Mouse (Mus musculus) kidney, embryonic 16.5 days (tissue): ENCODE data around the gene Tmem51. TPM values are rescaled to one million over a fixed set of nuclear protein-coding genes. Genes with fewer than 3 reads are reported as not detected.

Experiments
- ATAC-seq: fragments of 200-750 bp; cut with Nextera tagmentation; 2 replicates; pipeline ENCODE4 v1.8.0; 2017; ENCODE audit warnings: moderate TSS enrichment; ENCODE audit not compliant: low FRiP score, low TSS enrichment
- H3K27ac ChIP-seq: fragments of 300-500 bp; sonication (generic); 2 replicates; pipeline ENCODE4 v1.5.1; 2014; ENCODE audit warnings: low read length
- H3K27me3 ChIP-seq: fragments of 300-500 bp; sonication (generic); 2 replicates; pipeline ENCODE4 v1.6.1; 2014; ENCODE audit warnings: low read length, control low read depth, mixed read lengths; ENCODE audit not compliant: insufficient read depth
- H3K36me3 ChIP-seq: fragments of 300-500 bp; sonication (generic); 2 replicates; pipeline ENCODE4 v1.6.1; 2014; ENCODE audit warnings: low read length, control low read depth, mixed read lengths; ENCODE audit not compliant: insufficient read depth
- H3K4me1 ChIP-seq: fragments of 300-500 bp; sonication (generic); 2 replicates; pipeline ENCODE4 v1.6.1; 2014; ENCODE audit warnings: low read length, control low read depth, mixed read lengths; ENCODE audit not compliant: insufficient read depth
- H3K4me2 ChIP-seq: fragments of 300-500 bp; sonication (generic); replicated peaks from 2 replicates; pipeline ENCODE4 v1.6.1; 2014; ENCODE audit warnings: low read depth, low read length
- H3K4me3 ChIP-seq: fragments of 300-500 bp; sonication (generic); 2 replicates; pipeline ENCODE4 v1.5.1; 2014; ENCODE audit warnings: mild to moderate bottlenecking, low read length
- H3K9ac ChIP-seq: fragments of 300-500 bp; sonication (generic); replicated peaks from 2 replicates; pipeline ENCODE4 v1.6.1; 2014; ENCODE audit warnings: low read length
- H3K9me3 ChIP-seq: fragments of 300-500 bp; sonication (generic); 2 replicates; pipeline ENCODE4 v1.6.1; 2016; ENCODE audit warnings: low read length, control low read depth
- WGBS: fragments of 180-500 bp; shearing (Covaris S2); extraction: QIAGEN DNeasy Blood & Tissue Kit; methylation state at CpG from one replicate; pipeline ENCODE4 v1.1.7; 2014; 5-methylcytosine and 5-hydroxymethylcytosine counted together
- polyA plus RNA-seq: library from polyadenylated mRNA; unstranded; fragments of >200 nt; fragmentation: Nextera tagmentation; extraction: Ambion mirVana; gene quantifications from 2 replicates; pipeline ENCODE4 v1.2.1, GENCODE M21; 2015

Tmem51 gene
- 41.6 and 42.7 TPM in 2 replicates for polyA plus RNA-seq

DNA sequence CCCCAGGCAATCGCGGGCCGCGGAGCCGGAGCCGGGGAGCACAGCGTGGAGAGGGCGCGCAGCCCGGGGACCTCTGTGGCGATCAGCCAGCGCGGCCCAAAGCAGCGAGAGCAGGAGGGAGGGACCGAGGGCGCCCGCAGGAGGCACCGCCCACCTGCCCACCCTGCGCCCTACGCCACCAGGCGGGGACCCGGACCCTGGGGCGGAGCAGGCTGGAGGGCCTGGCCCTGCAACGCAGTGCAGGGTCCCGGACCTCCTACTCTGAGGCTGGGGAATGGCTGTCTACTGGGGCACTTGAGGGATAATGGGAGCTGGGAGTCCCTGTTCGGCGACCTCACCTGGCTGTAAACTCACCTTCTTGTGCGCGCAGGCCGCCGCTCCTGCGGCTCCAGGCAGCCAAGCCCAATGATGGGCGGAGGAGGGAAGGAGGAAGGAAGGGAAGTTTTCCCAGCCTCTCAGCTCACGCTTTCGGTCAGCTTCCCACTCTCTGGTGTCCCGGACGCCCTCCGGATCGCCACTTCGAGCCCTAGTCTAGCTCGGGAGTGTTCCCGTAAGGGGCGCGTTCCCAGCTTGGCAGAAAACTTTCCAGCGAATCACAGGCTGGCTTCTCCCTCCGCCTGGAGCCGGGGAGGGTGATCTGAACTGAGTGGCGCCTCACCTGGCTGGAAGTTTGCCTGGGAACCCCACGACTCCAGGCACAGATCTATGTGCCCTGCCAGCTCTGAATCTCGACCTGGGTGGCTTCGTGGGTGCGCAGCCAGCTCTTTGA, at the start of gene Tmem51:
Tmem51 (minus strand) TSS at position 174 of the 769 bp plus-strand sequence.
- peak within 1 kb of the TSS; percentile 93 for H3K27ac ChIP-seq
- H3K9me3 ChIP-seq: no peaks in the 10 kb centered on the region
- WGBS: 0% methylated on average over 51 of the region's 52 CpGs
- ATAC-seq: peak; percentile 92
- peak within 1 kb of the TSS; percentile 96 for H3K4me2 ChIP-seq
- H3K9ac ChIP-seq: peak within 1 kb of the TSS; percentile 85
- H3K4me3 ChIP-seq: peak within 1 kb of the TSS; percentile 79
- H3K27me3 ChIP-seq: no peaks in the 10 kb centered on the region
- no peaks in the 10 kb centered on the region for H3K36me3 ChIP-seq
- H3K4me1 ChIP-seq: peaks cover 25% of the 10 kb centered on the region

DNA sequence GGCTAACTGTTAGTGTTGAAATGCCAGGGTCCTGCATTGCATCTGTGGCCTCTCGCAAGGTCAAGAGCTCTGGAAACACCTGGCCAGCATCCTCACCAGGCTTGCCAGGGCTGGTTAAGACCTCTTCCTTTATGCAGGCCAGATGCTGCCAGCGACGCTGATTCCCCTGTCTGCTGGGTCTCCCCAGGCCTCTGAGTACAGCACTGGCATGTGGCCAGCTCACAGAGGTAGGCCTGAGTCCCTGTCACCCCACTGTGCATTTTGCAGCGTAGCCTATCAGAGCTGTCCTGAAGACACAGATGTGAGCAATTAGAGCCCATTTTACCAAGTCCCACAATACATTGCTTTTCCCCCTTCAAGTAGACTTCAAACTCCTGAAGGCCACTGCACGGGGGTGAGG, 46.1 kb upstream of the Tmem51 start:
- H3K9me3 ChIP-seq: no peaks in the 10 kb centered on the region
- no peak overlapping the region for H3K27ac ChIP-seq
- no peak overlapping the region for H3K4me2 ChIP-seq
- no peaks in the 10 kb centered on the region for H3K4me1 ChIP-seq
- H3K9ac ChIP-seq: no peak overlapping the region
- no peak overlapping the region for H3K4me3 ChIP-seq
- WGBS: 81% methylated on average over 5 of the region's 5 CpGs
- ATAC-seq: no peak
- H3K27me3 ChIP-seq: no peaks in the 10 kb centered on the region
- no peaks in the 10 kb centered on the region for H3K36me3 ChIP-seq

DNA sequence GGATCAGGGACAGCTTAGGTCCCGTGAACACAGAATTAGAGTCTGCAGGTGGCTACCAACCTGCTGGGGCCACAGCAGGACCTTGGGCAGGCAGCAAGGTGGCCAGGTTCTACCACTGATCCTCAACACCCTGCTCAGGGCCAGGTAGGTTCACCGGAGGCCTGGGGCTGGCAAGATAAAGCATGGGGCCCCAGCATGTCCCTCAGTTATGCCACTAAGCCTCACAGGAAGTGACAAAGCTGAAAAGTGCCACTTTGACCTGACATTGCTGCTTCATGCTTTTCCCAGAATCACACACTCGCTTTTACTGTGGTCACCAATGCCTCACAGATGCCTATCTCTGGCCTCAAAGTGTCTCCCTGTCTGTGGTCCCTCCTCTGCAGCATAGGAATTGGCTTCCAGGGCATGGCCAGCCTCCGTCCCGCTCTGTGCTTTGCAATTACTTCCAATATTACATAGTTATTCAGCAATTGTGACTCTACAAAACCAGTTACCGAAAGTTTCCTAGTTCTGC, 43.2 kb upstream of the Tmem51 start:
- ATAC-seq: no peak
- no peaks in the 10 kb centered on the region for H3K9me3 ChIP-seq
- H3K36me3 ChIP-seq: no peaks in the 10 kb centered on the region
- no peak overlapping the region for H3K27ac ChIP-seq
- no peak overlapping the region for H3K4me2 ChIP-seq
- no peaks in the 10 kb centered on the region for H3K27me3 ChIP-seq
- WGBS: 80% methylated on average over 6 of the region's 6 CpGs
- no peak overlapping the region for H3K4me3 ChIP-seq
- no peaks in the 10 kb centered on the region for H3K4me1 ChIP-seq
- H3K9ac ChIP-seq: no peak overlapping the region

DNA sequence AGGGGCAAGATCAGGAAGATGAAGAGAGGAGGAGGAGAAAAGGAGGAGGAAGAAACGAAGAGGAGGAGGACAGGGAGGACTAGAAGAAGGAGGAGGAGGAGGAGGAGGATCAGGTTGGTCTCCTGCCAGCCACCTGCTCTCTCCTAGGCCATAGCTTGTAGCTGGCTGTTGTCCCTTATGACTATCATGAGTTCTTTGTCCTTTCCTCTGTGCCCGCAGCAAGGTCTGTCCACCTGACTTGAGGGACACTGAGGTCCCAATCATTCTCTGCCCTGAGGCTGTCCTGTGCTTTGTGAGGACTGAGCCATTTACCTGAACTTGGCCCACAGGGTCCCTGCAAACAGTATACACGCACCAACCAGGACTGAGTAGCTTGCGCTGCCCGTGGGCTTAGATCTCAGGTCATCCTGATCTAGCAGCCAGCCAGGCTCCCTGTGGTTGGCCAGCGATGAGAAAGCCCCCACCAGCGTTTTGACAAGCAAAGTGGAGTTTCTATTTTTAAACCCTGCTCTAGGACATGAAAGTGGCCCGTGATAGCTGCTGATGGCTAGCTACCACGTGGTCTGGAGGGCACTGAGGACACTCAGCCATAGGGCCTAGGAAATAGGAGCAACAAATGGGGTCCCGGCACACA, 42.7 kb upstream of the Tmem51 start:
- no peak overlapping the region for H3K4me2 ChIP-seq
- no peak for ATAC-seq
- 64% methylated on average over 10 of the region's 10 CpGs for WGBS

DNA sequence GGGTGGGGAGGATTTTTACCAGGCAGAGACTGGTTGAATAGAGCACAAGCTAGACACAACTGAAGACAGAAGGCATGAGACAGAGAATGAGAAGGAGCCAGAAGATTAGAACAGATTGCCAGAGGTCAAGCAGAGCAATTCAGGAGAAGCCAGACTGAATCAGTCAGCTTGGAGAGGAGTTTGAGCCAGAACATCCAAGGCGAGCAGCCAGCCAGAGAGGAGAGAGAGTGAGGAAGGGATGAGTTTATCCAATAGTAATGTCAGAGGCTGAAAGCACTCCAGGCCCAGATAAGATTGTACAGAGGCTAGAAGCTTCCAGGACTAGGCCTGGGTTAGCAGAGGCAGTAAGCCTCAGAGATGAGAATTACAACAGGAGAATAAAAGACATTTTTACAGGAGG, 37.1 kb upstream of the Tmem51 start:
- no peaks in the 10 kb centered on the region for H3K36me3 ChIP-seq
- H3K9me3 ChIP-seq: no peaks in the 10 kb centered on the region
- ATAC-seq: no peak
- no peaks in the 10 kb centered on the region for H3K27me3 ChIP-seq
- H3K27ac ChIP-seq: no peak overlapping the region
- H3K4me2 ChIP-seq: no peak overlapping the region
- H3K9ac ChIP-seq: no peak overlapping the region
- no peak overlapping the region for H3K4me3 ChIP-seq
- WGBS: 48% methylated on average over 1 of the region's 1 CpGs
- H3K4me1 ChIP-seq: peaks cover 10% of the 10 kb centered on the region

More for the DNA sequence above, 42.7 kb upstream of the Tmem51 start:
- Histone ChIP-seq H3K4me3 (no peak overlapping the region), H3K27me3 (no peaks in the 10 kb centered on the region), H3K36me3 (no peaks in the 10 kb centered on the region), H3K9ac (no peak overlapping the region), H3K9me3 (no peaks in the 10 kb centered on the region), H3K4me1 (no peaks in the 10 kb centered on the region), H3K27ac (no peak overlapping the region)

DNA sequence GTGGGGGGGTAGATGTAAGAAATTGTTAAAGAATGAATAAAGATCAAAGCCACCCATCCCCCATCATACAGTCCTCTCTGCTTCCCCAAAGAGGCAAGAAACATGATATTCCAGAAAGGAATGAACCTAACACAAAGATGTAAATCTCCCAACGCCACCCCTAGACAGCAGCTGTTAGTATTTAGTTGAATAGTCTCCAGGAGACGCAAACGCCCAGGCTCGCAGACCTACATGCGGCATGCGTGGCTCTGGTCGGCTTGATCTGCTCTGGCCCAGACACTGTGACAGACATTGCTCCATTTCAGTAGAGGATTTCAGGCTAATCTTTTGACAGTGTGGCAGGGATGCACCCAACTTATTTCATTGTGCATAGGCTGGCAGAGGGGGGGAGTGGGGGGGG, 34.4 kb upstream of the Tmem51 start:
- H3K4me3 ChIP-seq: no peak overlapping the region
- no peak for ATAC-seq
- H3K27ac ChIP-seq: no peak overlapping the region
- H3K4me1 ChIP-seq: peaks cover 10% of the 10 kb centered on the region
- H3K9me3 ChIP-seq: no peaks in the 10 kb centered on the region
- H3K36me3 ChIP-seq: no peaks in the 10 kb centered on the region
- WGBS: 18% methylated on average over 7 of the region's 7 CpGs
- no peak overlapping the region for H3K9ac ChIP-seq
- H3K4me2 ChIP-seq: no peak overlapping the region
- H3K27me3 ChIP-seq: no peaks in the 10 kb centered on the region

DNA sequence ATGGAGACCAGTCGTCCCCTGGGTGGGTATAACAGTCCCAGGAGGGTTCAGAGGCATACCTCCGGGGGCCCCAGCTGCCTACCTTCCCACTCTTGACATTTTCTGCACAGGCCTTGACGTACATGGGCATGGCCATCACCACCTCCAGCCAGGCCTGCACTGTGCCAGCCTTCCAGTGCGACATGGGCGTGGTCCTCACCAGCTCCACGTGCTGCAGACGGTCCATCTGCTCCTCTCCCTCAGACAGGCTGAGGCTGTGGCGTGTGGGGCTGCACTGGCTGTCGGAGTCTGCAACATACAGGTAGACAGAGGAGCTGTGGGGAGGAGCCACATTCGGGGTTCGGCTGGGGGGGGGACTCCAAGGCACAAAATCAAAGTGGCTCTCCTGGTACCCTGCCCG, 33.9 kb upstream of the Tmem51 start:
- no peak for ATAC-seq
- no peaks in the 10 kb centered on the region for H3K27me3 ChIP-seq
- H3K4me3 ChIP-seq: no peak overlapping the region
- H3K9ac ChIP-seq: no peak overlapping the region
- 80% methylated on average over 12 of the region's 12 CpGs for WGBS
- no peaks in the 10 kb centered on the region for H3K9me3 ChIP-seq
- no peak overlapping the region for H3K27ac ChIP-seq
- H3K4me2 ChIP-seq: no peak overlapping the region
- H3K4me1 ChIP-seq: peaks cover 10% of the 10 kb centered on the region
- H3K36me3 ChIP-seq: no peaks in the 10 kb centered on the region

DNA sequence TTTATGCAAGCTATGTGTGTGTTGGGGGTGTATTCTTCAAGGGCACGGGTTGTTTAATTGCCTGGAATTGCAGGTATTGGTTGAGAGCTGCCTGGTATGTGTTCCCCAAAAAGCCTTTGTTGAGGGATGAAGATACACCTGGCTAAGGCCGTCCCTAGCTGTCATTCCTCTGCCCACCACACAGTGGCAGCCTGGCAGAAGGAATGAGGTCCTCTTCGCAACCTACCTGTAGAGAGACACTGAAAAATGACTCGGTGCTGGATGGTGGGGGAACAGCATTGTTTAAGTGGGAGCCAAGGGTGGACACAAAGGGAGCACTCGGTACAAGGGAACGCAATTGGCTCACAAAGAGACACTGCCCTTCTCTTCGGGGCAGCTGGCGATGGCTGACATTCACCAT, 29.2 kb upstream of the Tmem51 start:
- no peaks in the 10 kb centered on the region; the same call in 1 of the 2 replicates for H3K9me3 ChIP-seq
- no peaks in the 10 kb centered on the region for H3K36me3 ChIP-seq
- 28% methylated on average over 8 of the region's 8 CpGs for WGBS
- H3K27me3 ChIP-seq: no peaks in the 10 kb centered on the region
- H3K4me3 ChIP-seq: no peak overlapping the region
- H3K4me2 ChIP-seq: no peak overlapping the region
- ATAC-seq: 0 out of 2 replicates have a peak, but pooled peaks have one; percentile 23
- peaks cover 2% of the 10 kb centered on the region; the same call in 1 of the 2 replicates for H3K4me1 ChIP-seq
- no peak overlapping the region for H3K9ac ChIP-seq
- H3K27ac ChIP-seq: no peak overlapping the region

DNA sequence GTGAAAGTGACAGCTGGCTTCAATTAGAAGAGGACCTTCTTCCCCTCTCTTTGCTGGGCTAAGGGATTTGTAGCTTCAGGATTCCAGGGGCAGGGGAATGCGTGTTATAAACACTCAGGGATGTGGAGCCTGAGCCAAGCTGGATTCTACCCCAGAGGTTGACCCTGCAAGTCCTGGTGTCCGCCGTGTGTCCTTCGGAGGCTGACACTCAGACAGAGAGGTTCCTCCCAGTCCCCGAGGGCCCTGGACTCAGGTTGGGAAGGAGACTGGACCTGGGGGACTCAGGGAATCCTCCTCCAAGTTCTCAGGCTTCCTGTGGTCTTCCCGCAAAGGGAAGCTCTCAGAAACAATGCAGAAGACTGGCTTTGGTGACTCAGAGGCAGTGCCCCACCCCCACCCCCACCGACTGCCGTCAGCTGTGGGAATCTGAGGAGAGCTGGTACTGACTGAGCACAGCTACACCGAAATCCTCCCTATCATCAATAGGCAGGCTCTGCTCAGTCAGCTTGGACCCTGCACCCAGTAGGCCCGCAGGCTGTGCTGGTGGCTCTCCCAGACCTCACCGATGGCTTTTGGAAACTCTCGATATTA, 19.1 kb upstream of the Tmem51 start:
- Histone ChIP-seq H3K9ac (no peak overlapping the region), H3K27ac (no peak overlapping the region), H3K36me3 (no peaks in the 10 kb centered on the region), H3K9me3 (no peaks in the 10 kb centered on the region), H3K4me3 (no peak overlapping the region), H3K4me2 (no peak overlapping the region), H3K4me1 (peaks cover 6% of the 10 kb centered on the region), H3K27me3 (no peaks in the 10 kb centered on the region)
- WGBS: 44% methylated on average over 12 of the region's 12 CpGs
- no peak for ATAC-seq
